Mouse (Mus musculus) erythroblast, embryonic 14.5 days (primary cell): ENCODE measurements at regions not wholly inside any gene's neighbourhood (a gene's known extent, or its start where the extent isn't known, plus 50 kb on each side); places are given as distances from the start of the nearest gene placed in this dataset.

ENCODE experiments used
- GATA1 ChIP-seq: IDR thresholded peaks from 2 replicates; pipeline ENCODE4 v1.6.1; 2012; ENCODE audit warnings: low read length, inconsistent platforms, mixed read lengths
- TAL1 ChIP-seq: IDR thresholded peaks from 3 replicates; pipeline ENCODE4 v1.6.1; 2012; ENCODE audit warnings: low read length, inconsistent platforms, mixed read lengths

DNA sequence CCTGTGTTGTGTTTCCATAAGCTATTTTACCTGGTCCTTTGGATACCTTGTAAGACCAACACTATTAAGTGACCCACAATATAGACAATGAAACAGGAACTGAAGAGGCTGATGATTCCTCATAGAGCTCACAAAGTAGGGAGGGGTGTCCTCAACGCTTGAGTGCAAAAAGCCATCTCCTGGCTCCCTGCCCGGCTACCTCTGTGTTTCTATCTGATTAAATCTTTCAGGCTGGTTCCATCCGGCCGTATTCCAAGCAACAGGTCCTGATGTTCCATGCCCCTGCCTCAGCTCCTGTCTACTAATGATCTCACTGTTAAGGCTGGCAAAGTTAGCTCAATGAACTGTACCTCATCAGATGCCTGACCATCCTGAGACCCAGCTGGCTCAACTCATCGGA, 75.3 kb upstream of the Spdye4c start:
- no peak for TF ChIP-seq TAL1
- no peak for TF ChIP-seq GATA1
